Mouse (Mus musculus) ES-E14 (cell line): ENCODE results near the gene Pla2g4d. TPM values are rescaled to one million over a fixed set of nuclear protein-coding genes. Genes with fewer than 3 reads are reported as not detected.

Experiments used
- DNase-seq: peaks from one replicate; pipeline ENCODE4 v3.0.0-alpha.2; 2013; ENCODE audit warnings: low read depth, low spot score
- H3K27ac ChIP-seq: 2 replicates; pipeline ENCODE4 v1.5.1; 2012; ENCODE audit warnings: low read depth, mild to moderate bottlenecking, low read length, moderate library complexity, mixed read lengths; ENCODE audit not compliant: poor library complexity, insufficient read depth, severe bottlenecking
- H3K36me3 ChIP-seq: 2 replicates; pipeline ENCODE4 v1.6.1; 2012; ENCODE audit warnings: mild to moderate bottlenecking, low read length, moderate library complexity, mixed read lengths; ENCODE audit not compliant: control insufficient read depth, poor library complexity, insufficient read depth, severe bottlenecking
- H3K4me1 ChIP-seq, 2 experiments: fragments of 150-350 bp in 1 of 2; sonication (generic) in 1 of 2; 2 replicates each; pipeline ENCODE4 v1.6.1; 2012; ENCODE audit warnings: low read length in 2 of 2, mild to moderate bottlenecking in 1 of 2, mixed read lengths in 1 of 2; ENCODE audit not compliant: control insufficient read depth in 2 of 2, insufficient read depth in 2 of 2, poor library complexity in 1 of 2
- H3K4me3 ChIP-seq, 2 experiments: fragments of 150-350 bp in 1 of 2; sonication (generic) in 1 of 2; 2 replicates each; pipeline ENCODE4 v1.5.1; 2012; ENCODE audit warnings: low read length in 2 of 2, low read depth in 1 of 2, mild to moderate bottlenecking in 1 of 2, mixed read lengths in 1 of 2; ENCODE audit not compliant: insufficient read depth in 1 of 2, poor library complexity in 1 of 2, severe bottlenecking in 1 of 2
- H3K9ac ChIP-seq: 2 replicates; pipeline ENCODE4 v1.6.1; 2012; ENCODE audit warnings: low read depth, mild to moderate bottlenecking, low read length, mixed read lengths; ENCODE audit not compliant: poor library complexity, insufficient read depth, severe bottlenecking
- H3K9me3 ChIP-seq: fragments of 150-350 bp; sonication (generic); 2 replicates; pipeline ENCODE4 v1.6.1; 2012; ENCODE audit warnings: low read depth, mild to moderate bottlenecking, low read length; ENCODE audit not compliant: control insufficient read depth, insufficient read depth
- CHD2 ChIP-seq: IDR thresholded peaks from 2 replicates; pipeline ENCODE4 v1.6.1; 2014; ENCODE audit warnings: mild to moderate bottlenecking, low read depth, low read length, inconsistent platforms
- HCFC1 ChIP-seq: IDR thresholded peaks from 2 replicates; pipeline ENCODE4 v1.6.1; 2012; ENCODE audit warnings: low read length, inconsistent platforms, borderline replicate concordance; ENCODE audit not compliant: insufficient read depth
- MAFK ChIP-seq: IDR thresholded peaks from 2 replicates; pipeline ENCODE4 v1.6.1; 2014; ENCODE audit warnings: mild to moderate bottlenecking, low read depth, low read length, inconsistent platforms; ENCODE audit not compliant: insufficient read depth
- ZC3H11A ChIP-seq: IDR thresholded peaks from 2 replicates; pipeline ENCODE4 v1.6.1; 2012; ENCODE audit warnings: low read depth, mild to moderate bottlenecking, inconsistent platforms, low read length, borderline replicate concordance
- ZNF384 ChIP-seq: IDR thresholded peaks from 2 replicates; pipeline ENCODE4 v1.6.1; 2012; ENCODE audit warnings: low read depth, low read length, inconsistent platforms
- in situ Hi-C, 2 experiments: fragments of 600-800 bp; cut with MboI; formaldehyde crosslinking; loops; one replicate each; pipeline ENCODE4 v1.15.1; 2025; ENCODE audit warnings: low sequenced_read_pairs in 2 of 2, inconsistent platforms in 1 of 2; ENCODE audit not compliant: unreplicated experiment in 2 of 2
- total RNA-seq: library from RNA; depleted of rRNA; stranded (reverse); fragments of 300-350 nt; gene quantifications from 2 replicates; pipeline ENCODE4 v1.2.3, GENCODE M21; 2012

Gene Pla2g4d
- total RNA-seq, 1 experiment, result not detected

- no peak for DNase-seq
- in situ Hi-C loops, result loop anchor here in 1 of 2 experiments (25.0 kb wide), 1 partner anchor 109 kb away; no protein-coding TSS in a partner anchor
- H3K4me1 ChIP-seq, result no peaks in the 10 kb centered on the region; a peak in 1 of 4 replicates
Measured at GRCm38 (mm10) chr2:120296160-120296559, 7.2 kb upstream of the Pla2g4d start.

GRCm38 (mm10) chr2:120291471-120292078 is 2.6 kb upstream of the Pla2g4d start:
- H3K9me3 ChIP-seq, result no peaks in the 10 kb centered on the region
- no peaks in the 10 kb centered on the region for H3K36me3 ChIP-seq
- H3K9ac ChIP-seq, result no peak overlapping the region
- no peak for DNase-seq
- TF ChIP-seq ZC3H11A (no peak), CHD2 (no peak), HCFC1 (no peak), MAFK (no peak), ZNF384 (no peak)
- H3K4me3 ChIP-seq, result no peak overlapping the region
- no peak overlapping the region for H3K27ac ChIP-seq
- in situ Hi-C loops, result loop anchor here in 1 of 2 experiments (25.0 kb wide), 1 partner anchor 104 kb away; no protein-coding TSS in a partner anchor
- H3K4me1 ChIP-seq, result no peaks in the 10 kb centered on the region

More at GRCm38 (mm10) chr2:120296160-120296559, 7.2 kb upstream of the Pla2g4d start:
- Histone ChIP-seq H3K9ac (no peak overlapping the region), H3K4me3 (no peak overlapping the region), H3K36me3 (no peaks in the 10 kb centered on the region), H3K27ac (no peak overlapping the region), H3K9me3 (no peaks in the 10 kb centered on the region)
- TF ChIP-seq HCFC1 (no peak), CHD2 (no peak), ZC3H11A (no peak), ZNF384 (no peak), MAFK (no peak)

GRCm38 (mm10) chr2:120288401-120288800 is 596 bp downstream of the Pla2g4d start:
- TF ChIP-seq ZNF384 (no peak), MAFK (no peak), CHD2 (no peak), HCFC1 (no peak), ZC3H11A (no peak)
- H3K27ac ChIP-seq, result no peak overlapping the region
- H3K9me3 ChIP-seq, result no peaks in the 10 kb centered on the region
- in situ Hi-C loops, result loop anchor here (10.0 to 25.0 kb wide), 2 partner anchors 101 to 114 kb away; no protein-coding TSS in a partner anchor
- H3K9ac ChIP-seq, result no peak overlapping the region
- no peak overlapping the region for H3K4me3 ChIP-seq
- H3K4me1 ChIP-seq, result no peaks in the 10 kb centered on the region
- H3K36me3 ChIP-seq, result no peaks in the 10 kb centered on the region
- no peak for DNase-seq

GRCm38 (mm10) chr2:120285639-120286038 is 3.4 kb downstream of the Pla2g4d start:
- DNase-seq, result no peak
- TF ChIP-seq MAFK, result no peak
- TF ChIP-seq ZC3H11A, result no peak
- TF ChIP-seq ZNF384, result no peak
- TF ChIP-seq CHD2, result no peak
- no peak for TF ChIP-seq HCFC1
- in situ Hi-C loops, result loop anchor here (10.0 to 25.0 kb wide), 2 partner anchors 98 to 111 kb away; no protein-coding TSS in a partner anchor

More at GRCm38 (mm10) chr2:120285639-120286038, 3.4 kb downstream of the Pla2g4d start:
- no peaks in the 10 kb centered on the region for H3K36me3 ChIP-seq
- H3K4me3 ChIP-seq, result no peak overlapping the region
- no peaks in the 10 kb centered on the region for H3K4me1 ChIP-seq
- no peak overlapping the region for H3K27ac ChIP-seq
- no peaks in the 10 kb centered on the region for H3K9me3 ChIP-seq
- H3K9ac ChIP-seq, result no peak overlapping the region
